8 mouse cellular contexts compared by ENCODE assay signal in the genomic region with DNA sequence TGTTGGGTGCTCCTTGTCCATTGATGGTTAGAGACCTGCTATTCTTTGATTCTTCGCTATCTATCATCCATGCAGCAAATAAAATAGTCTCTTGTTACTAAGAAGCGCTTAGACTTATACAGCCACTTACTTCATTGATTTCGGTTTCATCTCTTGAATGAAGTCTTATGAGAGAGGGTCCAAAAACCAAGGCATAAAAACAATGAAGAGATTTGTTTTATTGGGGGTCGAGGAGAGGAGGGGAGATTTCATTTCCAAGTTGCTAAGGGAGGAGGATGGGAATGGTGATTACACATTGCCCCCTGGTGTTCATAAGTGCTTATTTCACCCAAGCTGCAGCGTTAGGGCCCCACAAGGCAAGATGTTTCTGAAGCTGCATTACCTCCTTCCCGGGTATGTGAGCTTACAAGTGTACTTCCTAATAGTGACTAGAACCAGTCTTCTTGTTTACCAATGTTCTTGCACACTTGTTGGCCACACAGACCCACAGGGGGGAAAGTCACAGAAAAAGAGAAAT.
A peak's percentile ranks its signal among the peaks of the same experiment; 100 is the strongest.
DNase-seq lines count a peak whose midpoint lies in the region; ATAC-seq and TF ChIP-seq lines count a peak whose summit lies in the region.

No protein-coding gene starts in this region.

- 38% methylated on average over 6 of the region's 6 CpGs for WGBS in heart, adult 2 months
- WGBS in midbrain, embryonic 16.5 days, result 40% methylated on average over 6 of the region's 6 CpGs

- no peak overlapping the region for H3K4me3 ChIP-seq in heart, adult 2 months
- no peak overlapping the region for H3K4me3 ChIP-seq in left cerebral cortex, adult 2 months
- no peak overlapping the region for H3K4me3 ChIP-seq in midbrain, embryonic 16.5 days (ENCODE audit: low read depth, low read length)

- H3K79me2 ChIP-seq in heart, adult 2 months (replicated peaks; ENCODE audit: control insufficient read depth, insufficient read depth, low read length), result no peaks in the 10 kb centered on the region

- DNase-seq in heart, adult 2 months, result peak in 1 of 2 experiments; percentile 11
- no peak for DNase-seq in heart, postnatal 25 days (ENCODE audit: low spot score)
- peak; percentile 21 for DNase-seq in CD4-positive helper T cell, adult 2 months (ENCODE audit: low read depth, low spot score)
- DNase-seq in c-Kit-positive CD71-positive TER-119-positive erythroid progenitor cells, embryonic 14.5 days (ENCODE audit: low spot score), result peak; percentile 3
- peak; percentile 67 for DNase-seq in forelimb bud, embryonic 11.5 days (ENCODE audit: low read depth, low spot score)
- peak; percentile 43 to 54 for DNase-seq in left cerebral cortex, adult 2 months (ENCODE audit: extremely low spot score in 1 of 2, low spot score in 2 of 2)

- no peaks in the 10 kb centered on the region for H3K9me3 ChIP-seq in midbrain, embryonic 16.5 days (replicated peaks; ENCODE audit: control insufficient read depth, low read length, poor library complexity, severe bottlenecking)

- H3K27ac ChIP-seq in heart, adult 2 months, result no peak overlapping the region
- no peak overlapping the region for H3K27ac ChIP-seq in left cerebral cortex, adult 2 months
- no peak overlapping the region for H3K27ac ChIP-seq in midbrain, embryonic 16.5 days (ENCODE audit: low read length)

- intact Hi-C loops in heart, adult 2 months (cut with DNase I), result loop anchor here (1.0 kb wide), 1 partner anchor 1114 kb away; no protein-coding TSS in a partner anchor
- intact Hi-C loops in heart, postnatal 25 days (cut with DNase I), result loop anchor here (1.0 to 5.0 kb wide), 2 partner anchors 1091 to 1114 kb away; no protein-coding TSS in a partner anchor
- intact Hi-C loops in left cerebral cortex, adult 2 months (cut with DNase I), result loop anchor here (1.0 kb wide), 1 partner anchor 1113 kb away; no protein-coding TSS in a partner anchor

- no peak overlapping the region for H3K4me2 ChIP-seq in midbrain, embryonic 16.5 days (ENCODE audit: low read length)

- H3K36me3 ChIP-seq in heart, adult 2 months (ENCODE audit: control insufficient read depth, insufficient read depth, low read length), result no peaks in the 10 kb centered on the region
- H3K36me3 ChIP-seq in midbrain, embryonic 16.5 days (ENCODE audit: control insufficient read depth, insufficient read depth, low read length), result no peaks in the 10 kb centered on the region

- H3K4me1 ChIP-seq in heart, adult 2 months (ENCODE audit: control insufficient read depth, insufficient read depth, low read length), result no peaks in the 10 kb centered on the region
- peaks cover 14% of the 10 kb centered on the region for H3K4me1 ChIP-seq in midbrain, embryonic 16.5 days (ENCODE audit: control insufficient read depth, insufficient read depth, low read length)

- no peaks in the 10 kb centered on the region for H3K27me3 ChIP-seq in heart, adult 2 months (ENCODE audit: control insufficient read depth, insufficient read depth, low read length)
- H3K27me3 ChIP-seq in midbrain, embryonic 16.5 days (ENCODE audit: control insufficient read depth, insufficient read depth, low read depth, low read length), result no peaks in the 10 kb centered on the region

- ATAC-seq in midbrain, embryonic 16.5 days, result peak; percentile 29; the same call in 1 of the 2 replicates
- no peak for ATAC-seq in inflammation-experienced regulatory T-cells, adult 6 months

- peak; percentile 78 for TF ChIP-seq CTCF in heart, adult 2 months (IDR thresholded peaks at IDR 0.05)
- peak; percentile 85 for TF ChIP-seq CTCF in left cerebral cortex, adult 2 months (IDR thresholded peaks at IDR 0.05)

- no peak for TF ChIP-seq POLR2A in heart, adult 2 months (IDR thresholded peaks at IDR 0.05; ENCODE audit: insufficient read depth, low read depth, low read length)

- TF ChIP-seq EP300 in heart, adult 2 months (IDR thresholded peaks at IDR 0.05; ENCODE audit: insufficient read depth, low read depth, low read length), result no peak

- H3K9ac ChIP-seq in heart, adult 2 months (ENCODE audit: low read depth, low read length), result no peak overlapping the region
- no peak overlapping the region for H3K9ac ChIP-seq in midbrain, embryonic 16.5 days (ENCODE audit: low read depth, low read length)
